15 mouse cellular contexts compared by ENCODE assay signal in the genomic region with DNA sequence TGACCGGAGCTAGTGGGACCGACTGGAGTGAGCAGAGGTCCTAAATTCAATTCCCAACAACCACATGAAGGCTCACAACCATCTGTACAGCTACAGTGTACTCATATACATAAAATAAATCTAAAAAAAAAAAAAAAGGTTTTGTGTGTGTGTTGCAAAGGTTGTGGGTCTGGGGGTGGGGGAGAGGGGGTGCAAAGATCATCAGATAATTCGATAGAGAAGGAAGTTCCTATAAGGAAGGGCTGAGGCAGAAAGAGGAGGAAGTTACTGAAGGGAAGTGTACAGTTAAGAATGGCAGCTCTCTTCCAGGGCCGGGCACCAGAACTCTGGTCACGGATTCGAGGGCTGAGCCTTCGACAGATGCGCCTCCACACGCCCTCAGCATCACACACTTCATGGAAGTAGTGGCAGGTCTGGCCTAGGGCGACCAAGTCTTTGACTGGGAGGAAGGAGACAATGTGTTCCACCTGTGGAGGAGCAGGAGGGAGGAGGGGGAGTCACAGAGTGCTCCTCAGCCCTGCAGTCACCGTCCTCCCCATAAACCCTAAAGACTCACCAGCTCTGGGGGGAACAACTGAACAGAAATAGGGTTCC. TPM values are rescaled to one million over a fixed set of nuclear protein-coding genes. Genes with fewer than 3 reads are reported as not detected.
"Had no signal": no experiment of that assay in that cellular context is flagged by ENCODE, and none has a peak within 500 bp of the region (broad histone marks: within the 10 kb centered on the region; RNA-seq: fewer than 3 reads in every experiment).

No protein-coding gene starts in this region.

- H3K27me3 ChIP-seq: intestine, embryonic 15.5 days; limb, embryonic 15.5 days; liver, embryonic 13.5 days; midbrain, embryonic 15.5 days; neural tube, embryonic 13.5 days had no signal

- DNase-seq: kidney, adult 18-20 months; kidney, postnatal 10 days; kidney, postnatal 4 days; liver, embryonic 13.5 days; lung, adult 18-20 months; right cerebral cortex, adult 18-20 months; right cerebral cortex, postnatal 25 days; thymus, adult 18-20 months; thymus, postnatal 14 days had no signal

- H3K4me3 ChIP-seq: intestine, embryonic 15.5 days; limb, embryonic 15.5 days; liver, embryonic 13.5 days; midbrain, embryonic 15.5 days; neural tube, embryonic 13.5 days had no signal

- H3K36me3 ChIP-seq: intestine, embryonic 15.5 days; limb, embryonic 15.5 days; liver, embryonic 13.5 days; midbrain, embryonic 15.5 days; neural tube, embryonic 13.5 days had no signal

- H3K27ac ChIP-seq: intestine, embryonic 15.5 days; limb, embryonic 15.5 days; liver, embryonic 13.5 days; midbrain, embryonic 15.5 days; neural tube, embryonic 13.5 days had no signal

- H3K9me3 ChIP-seq: intestine, embryonic 15.5 days; limb, embryonic 15.5 days; liver, embryonic 13.5 days; midbrain, embryonic 15.5 days; neural tube, embryonic 13.5 days had no signal

- ATAC-seq: intestine, embryonic 15.5 days; midbrain, embryonic 15.5 days had no signal

- H3K4me1 ChIP-seq: intestine, embryonic 15.5 days had no signal

RNA-seq across cellular contexts. Expression of gene Fbxo24, which starts 4.8 kb away (rescaled TPM):
- polyA plus RNA-seq: kidney, embryonic 14.5 days; liver, embryonic 13.5 days had no signal

RNA-seq across cellular contexts. Expression of gene Pcolce, which starts 10.4 kb away (rescaled TPM):
- total RNA-seq: megakaryocyte progenitor cell, adult 5-6 weeks had no signal
